Mouse (Mus musculus) spleen, adult 2 months (tissue): ENCODE data around the gene Hoxb5.

ENCODE experiments used
- CTCF ChIP-seq: fragments of 200-500 bp; IDR thresholded peaks from 2 replicates; pipeline ENCODE4 v1.5.1; 2011; ENCODE audit warnings: mild to moderate bottlenecking, inconsistent platforms; ENCODE audit not compliant: insufficient read depth, insufficient read length, insufficient replicate concordance; ENCODE audit errors: extremely low read depth
- POLR2A ChIP-seq: fragments of 200-500 bp; IDR thresholded peaks from 2 replicates; pipeline ENCODE4 v1.6.1; 2011; ENCODE audit warnings: low read depth, low read length, inconsistent platforms

DNA sequence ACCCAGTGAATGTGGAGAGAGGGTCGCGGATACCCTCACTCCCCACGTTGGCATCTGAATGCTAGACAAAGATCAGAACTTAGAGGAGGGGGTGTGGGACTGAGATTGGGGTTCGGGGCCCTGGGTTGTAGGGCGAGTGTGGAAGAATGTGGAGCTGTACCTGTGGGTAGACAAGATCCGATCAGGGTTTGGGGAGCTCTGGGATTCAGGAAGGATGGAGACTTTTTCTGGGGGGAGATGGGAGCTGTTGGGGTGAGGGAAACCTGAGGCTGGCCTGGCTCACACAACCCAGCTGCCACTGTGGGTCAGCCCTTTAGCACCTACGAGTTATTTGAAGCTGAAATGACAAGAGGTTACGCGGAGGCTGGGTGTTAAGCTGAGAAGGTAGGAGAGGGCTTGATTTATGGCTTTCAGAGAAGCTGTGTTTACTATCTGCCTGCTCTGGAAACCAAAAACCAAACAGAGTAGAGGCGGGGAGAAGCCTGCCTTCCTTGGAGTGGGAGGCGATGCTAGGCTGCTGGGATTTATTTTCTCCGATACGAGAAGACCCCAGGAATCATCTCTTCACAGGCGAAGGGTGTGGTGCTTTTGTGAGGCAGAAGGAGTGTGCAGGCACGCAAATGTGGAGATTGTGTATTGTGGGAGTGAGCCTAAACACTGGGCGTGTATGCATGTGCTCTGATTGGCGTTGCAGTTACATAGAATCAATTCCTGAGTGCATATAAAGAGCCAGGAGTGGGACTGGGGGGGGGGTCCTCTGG lies 30.3 kb downstream of the Hoxb5 start:
- TF ChIP-seq CTCF (no peak), POLR2A (no peak)
